Mouse (Mus musculus): ENCODE results near the gene Samd7. TPM values are rescaled to one million over a fixed set of nuclear protein-coding genes. Genes with fewer than 3 reads are reported as not detected.
A peak's percentile ranks its signal among the peaks of the same experiment; 100 is the strongest.

Gene Samd7
- polyA plus RNA-seq, 1 experiment from 2014 or later = not detected

- 91% methylated on average over 6 of the region's 6 CpGs for WGBS
- no peak overlapping the region for H3K27ac ChIP-seq (replicated peaks)
- H3K9me3 ChIP-seq = no peaks in the 10 kb centered on the region
- DNase-seq (ENCODE audit: low spot score) = no peak
- no peaks in the 10 kb centered on the region for H3K27me3 ChIP-seq (replicated peaks; ENCODE audit: low read depth, poor library complexity, severe bottlenecking)
- 0 out of 2 replicates have a peak, but pooled peaks cover 3% of the 10 kb centered on the region for H3K4me1 ChIP-seq
- H3K36me3 ChIP-seq (replicated peaks) = no peaks in the 10 kb centered on the region
- no peak overlapping the region for H3K4me3 ChIP-seq
Observed at GRCm38 (mm10) chr3:30767271-30767670, 21.2 kb downstream of the Samd7 start.

- Histone ChIP-seq H3K36me3 (replicated peaks) (no peaks in the 10 kb centered on the region), H3K4me1 (0 out of 2 replicates have a peak, but pooled peaks cover 3% of the 10 kb centered on the region), H3K27ac (replicated peaks) (no peak overlapping the region), H3K4me3 (no peak overlapping the region), H3K9me3 (no peaks in the 10 kb centered on the region), H3K27me3 (replicated peaks; ENCODE audit: low read depth, poor library complexity, severe bottlenecking) (no peaks in the 10 kb centered on the region)
- no peak for DNase-seq (ENCODE audit: low spot score)
- 63% methylated on average over 10 of the region's 10 CpGs for WGBS
Observed at GRCm38 (mm10) chr3:30769755-30770515, 23.8 kb downstream of the Samd7 start.

GRCm38 (mm10) chr3:30771560-30771959 lies 25.5 kb downstream of the Samd7 start:
- 94% methylated on average over 1 of the region's 1 CpGs for WGBS
- H3K27ac ChIP-seq (replicated peaks) = no peak overlapping the region
- no peaks in the 10 kb centered on the region for H3K27me3 ChIP-seq (replicated peaks; ENCODE audit: low read depth, poor library complexity, severe bottlenecking)
- H3K4me1 ChIP-seq = 0 out of 2 replicates have a peak, but pooled peaks cover 3% of the 10 kb centered on the region
- no peak for DNase-seq (ENCODE audit: low spot score)
- no peaks in the 10 kb centered on the region for H3K36me3 ChIP-seq (replicated peaks)
- no peaks in the 10 kb centered on the region for H3K9me3 ChIP-seq
- H3K4me3 ChIP-seq = no peak overlapping the region

- WGBS = 65% methylated on average over 4 of the region's 4 CpGs
- no peak for DNase-seq (ENCODE audit: low spot score)
- H3K4me3 ChIP-seq = no peak overlapping the region
- H3K36me3 ChIP-seq (replicated peaks) = no peaks in the 10 kb centered on the region
- H3K9me3 ChIP-seq = no peaks in the 10 kb centered on the region
- H3K27ac ChIP-seq (replicated peaks) = no peak overlapping the region
- no peaks in the 10 kb centered on the region for H3K27me3 ChIP-seq (replicated peaks; ENCODE audit: low read depth, poor library complexity, severe bottlenecking)
- H3K4me1 ChIP-seq = 0 out of 2 replicates have a peak, but pooled peaks cover 3% of the 10 kb centered on the region
Observed at GRCm38 (mm10) chr3:30772631-30773030, 26.5 kb downstream of the Samd7 start.

- H3K27ac ChIP-seq (replicated peaks) = no peak overlapping the region
- H3K4me1 ChIP-seq = 0 out of 2 replicates have a peak, but pooled peaks cover 3% of the 10 kb centered on the region
- H3K27me3 ChIP-seq (replicated peaks; ENCODE audit: low read depth, poor library complexity, severe bottlenecking) = no peaks in the 10 kb centered on the region
- no peak for DNase-seq (ENCODE audit: low spot score)
- no peaks in the 10 kb centered on the region for H3K9me3 ChIP-seq
- H3K4me3 ChIP-seq = no peak overlapping the region
- H3K36me3 ChIP-seq (replicated peaks) = no peaks in the 10 kb centered on the region
- 89% methylated on average over 5 of the region's 5 CpGs for WGBS
Observed at GRCm38 (mm10) chr3:30774677-30775076, 28.6 kb downstream of the Samd7 start.

- 74% methylated on average over 5 of the region's 5 CpGs for WGBS
- Histone ChIP-seq H3K9me3 (no peaks in the 10 kb centered on the region), H3K4me1 (no peaks in the 10 kb centered on the region), H3K36me3 (replicated peaks) (no peaks in the 10 kb centered on the region), H3K27ac (replicated peaks) (no peak overlapping the region), H3K4me3 (no peak overlapping the region), H3K27me3 (replicated peaks; ENCODE audit: low read depth, poor library complexity, severe bottlenecking) (no peaks in the 10 kb centered on the region)
- DNase-seq (ENCODE audit: low spot score) = no peak
Observed at GRCm38 (mm10) chr3:30777984-30778383, 31.9 kb downstream of the Samd7 start.

GRCm38 (mm10) chr3:30788531-30788930 lies 42.4 kb downstream of the Samd7 start:
- H3K36me3 ChIP-seq (replicated peaks) = no peaks in the 10 kb centered on the region
- no peak overlapping the region for H3K4me3 ChIP-seq
- 26% methylated on average over 5 of the region's 5 CpGs for WGBS
- H3K27me3 ChIP-seq (replicated peaks; ENCODE audit: low read depth, poor library complexity, severe bottlenecking) = no peaks in the 10 kb centered on the region
- no peak overlapping the region for H3K27ac ChIP-seq (replicated peaks)
- DNase-seq (ENCODE audit: low spot score) = no peak
- H3K9me3 ChIP-seq = no peaks in the 10 kb centered on the region
- peaks cover 8% of the 10 kb centered on the region for H3K4me1 ChIP-seq

- Histone ChIP-seq H3K27ac (replicated peaks) (peak within 1 kb of the TSS; percentile 99), H3K4me3 (peak within 1 kb of the TSS; percentile 90), H3K4me1 (peaks cover 16% of the 10 kb centered on the region), H3K27me3 (replicated peaks; ENCODE audit: low read depth, poor library complexity, severe bottlenecking) (no peaks in the 10 kb centered on the region), H3K36me3 (replicated peaks) (0 out of 2 replicates have a peak, but pooled peaks cover 2% of the 10 kb centered on the region), H3K9me3 (no peaks in the 10 kb centered on the region)
- under 1% methylated on average over 62 of the region's 62 CpGs for WGBS
- peak; percentile 95 for DNase-seq (ENCODE audit: low spot score)
Observed at GRCm38 (mm10) chr3:30792737-30793402, 46.8 kb downstream of the Samd7 start, which contains the start of gene Sec62. Sec62 (plus strand) TSS chr3:30792875.

- Histone ChIP-seq H3K4me3 (peak overlapping the region; percentile 90), H3K27me3 (replicated peaks; ENCODE audit: low read depth, poor library complexity, severe bottlenecking) (no peaks in the 10 kb centered on the region), H3K27ac (replicated peaks) (peak overlapping the region; percentile 99), H3K36me3 (replicated peaks) (0 out of 2 replicates have a peak, but pooled peaks cover 5% of the 10 kb centered on the region), H3K9me3 (no peaks in the 10 kb centered on the region), H3K4me1 (peaks cover 12% of the 10 kb centered on the region)
- under 1% methylated on average over 75 of the region's 75 CpGs for WGBS
- DNase-seq (ENCODE audit: low spot score) = no peak
Observed at GRCm38 (mm10) chr3:30793403-30794221, 47.5 kb downstream of the Samd7 start.

GRCm38 (mm10) chr3:30802171-30802570 lies 56.1 kb downstream of the Samd7 start:
- H3K36me3 ChIP-seq (replicated peaks) = peaks cover 81% of the 10 kb centered on the region
- H3K4me3 ChIP-seq = no peak overlapping the region
- no peaks in the 10 kb centered on the region for H3K4me1 ChIP-seq
- no peaks in the 10 kb centered on the region for H3K27me3 ChIP-seq (replicated peaks; ENCODE audit: low read depth, poor library complexity, severe bottlenecking)
- no peaks in the 10 kb centered on the region for H3K9me3 ChIP-seq
- H3K27ac ChIP-seq (replicated peaks) = no peak overlapping the region
- DNase-seq (ENCODE audit: low spot score) = no peak
- WGBS = 94% methylated on average over 3 of the region's 3 CpGs

- Histone ChIP-seq H3K9me3 (no peaks in the 10 kb centered on the region), H3K27ac (replicated peaks) (no peak overlapping the region), H3K27me3 (replicated peaks; ENCODE audit: low read depth, poor library complexity, severe bottlenecking) (no peaks in the 10 kb centered on the region), H3K4me1 (no peaks in the 10 kb centered on the region), H3K4me3 (no peak overlapping the region), H3K36me3 (replicated peaks) (peaks cover 93% of the 10 kb centered on the region)
- WGBS = 81% methylated on average over 3 of the region's 3 CpGs
- DNase-seq (ENCODE audit: low spot score) = no peak
Observed at GRCm38 (mm10) chr3:30812881-30813280, 66.8 kb downstream of the Samd7 start.
